Mouse (Mus musculus): ENCODE results near the gene Alg9. TPM values are rescaled to one million over a fixed set of nuclear protein-coding genes. Genes with fewer than 3 reads are reported as not detected.
"Not testable (repeated sequence)": the region's sequence is repeated elsewhere in the genome, so short reads cannot be mapped to it uniquely, and the experiment has no call there.

Gene Alg9
- polyA plus RNA-seq, 1 experiment from 2014 or later, result 35.9 TPM

DNA sequence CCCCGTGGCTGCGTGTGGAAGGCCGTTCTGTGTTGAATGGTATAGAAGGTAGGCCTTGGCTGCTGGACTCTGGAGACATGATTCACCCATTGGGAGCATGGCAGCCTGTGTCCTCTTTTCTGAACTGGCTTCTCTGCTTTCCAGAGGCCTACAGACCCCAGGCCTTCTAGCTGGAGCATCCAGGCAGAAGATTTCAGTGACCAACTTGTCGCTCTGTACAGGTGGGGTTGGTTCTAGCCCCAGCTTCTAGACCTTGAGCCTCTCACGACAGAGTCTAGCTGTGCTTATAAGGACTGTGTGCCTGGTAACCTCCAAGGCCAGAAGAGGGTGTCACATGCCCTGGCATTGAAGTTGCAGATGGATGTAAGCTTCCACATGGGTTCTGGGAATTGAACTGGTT is 56.7 kb downstream of the Alg9 start:
- H3K36me3 ChIP-seq, result peaks cover 38% of the 10 kb centered on the region
- H3K4me1 ChIP-seq, result no peaks in the 10 kb centered on the region
- no peak for ATAC-seq (replicated peaks; ENCODE audit: low FRiP score)
- no peak overlapping the region for H3K4me3 ChIP-seq (replicated peaks)
- no peak overlapping the region for H3K4me2 ChIP-seq
- H3K27ac ChIP-seq, result no peak overlapping the region
- H3K27me3 ChIP-seq, result no peaks in the 10 kb centered on the region
- H3K9me3 ChIP-seq (replicated peaks), result no peaks in the 10 kb centered on the region
- H3K9ac ChIP-seq, result no peak overlapping the region
- WGBS, result 96% methylated on average over 5 of the region's 5 CpGs

DNA sequence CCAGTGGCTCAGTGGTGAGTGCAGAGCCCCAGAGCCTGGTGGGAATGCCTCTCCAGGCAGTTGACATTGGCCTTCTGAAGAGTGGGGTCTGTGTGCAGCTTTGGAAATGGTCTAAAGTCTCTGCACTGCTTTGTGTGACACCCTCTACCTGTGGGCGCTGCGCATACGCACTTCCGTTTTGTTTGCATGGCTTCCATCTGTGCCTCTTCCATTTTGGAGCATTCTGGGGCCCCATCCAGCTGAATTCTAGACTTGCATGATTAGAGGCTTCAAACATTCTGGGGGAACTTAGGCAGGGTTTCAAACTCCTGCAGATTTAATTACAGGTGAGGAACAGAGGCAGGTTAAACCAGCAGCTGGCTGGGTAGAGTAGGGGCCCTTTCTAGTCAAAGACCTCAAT is 57.3 kb downstream of the Alg9 start:
- H3K27me3 ChIP-seq, result no peaks in the 10 kb centered on the region
- no peak overlapping the region for H3K4me3 ChIP-seq (replicated peaks)
- no peak overlapping the region for H3K27ac ChIP-seq
- peaks cover 38% of the 10 kb centered on the region for H3K36me3 ChIP-seq
- 99% methylated on average over 4 of the region's 4 CpGs for WGBS
- H3K4me2 ChIP-seq, result no peak overlapping the region
- H3K9ac ChIP-seq, result no peak overlapping the region
- H3K4me1 ChIP-seq, result no peaks in the 10 kb centered on the region
- H3K9me3 ChIP-seq (replicated peaks), result no peaks in the 10 kb centered on the region
- ATAC-seq (replicated peaks; ENCODE audit: low FRiP score), result no peak

DNA sequence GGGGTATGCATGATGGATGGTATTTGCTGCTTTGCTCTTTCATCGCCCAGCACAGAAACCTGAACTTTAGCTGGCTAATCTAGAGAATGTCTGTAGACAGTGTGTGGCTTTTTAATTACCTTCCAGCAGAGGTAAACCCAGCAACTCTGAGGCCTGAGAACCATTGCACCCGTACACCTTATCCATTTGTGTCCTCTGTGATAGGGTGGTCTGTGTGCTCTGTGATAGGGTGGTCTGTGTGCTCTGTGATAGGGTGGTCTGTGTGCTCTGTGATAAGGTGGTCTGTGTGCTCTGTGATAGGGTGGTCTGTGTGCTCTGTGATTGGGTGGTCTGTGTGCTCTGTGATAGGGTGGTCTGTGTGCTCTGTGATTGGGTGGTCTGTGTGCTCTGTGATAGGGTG is 57.8 kb downstream of the Alg9 start:
- WGBS, result 88% methylated on average over 2 of the region's 2 CpGs
- not testable (repeated sequence) for H3K27ac ChIP-seq; ATAC-seq (replicated peaks; ENCODE audit: low FRiP score); H3K4me1 ChIP-seq; H3K4me3 ChIP-seq (replicated peaks); H3K27me3 ChIP-seq; H3K9ac ChIP-seq; H3K4me2 ChIP-seq; H3K9me3 ChIP-seq (replicated peaks)
- H3K36me3 ChIP-seq, result peaks cover 39% of the 10 kb centered on the region

DNA sequence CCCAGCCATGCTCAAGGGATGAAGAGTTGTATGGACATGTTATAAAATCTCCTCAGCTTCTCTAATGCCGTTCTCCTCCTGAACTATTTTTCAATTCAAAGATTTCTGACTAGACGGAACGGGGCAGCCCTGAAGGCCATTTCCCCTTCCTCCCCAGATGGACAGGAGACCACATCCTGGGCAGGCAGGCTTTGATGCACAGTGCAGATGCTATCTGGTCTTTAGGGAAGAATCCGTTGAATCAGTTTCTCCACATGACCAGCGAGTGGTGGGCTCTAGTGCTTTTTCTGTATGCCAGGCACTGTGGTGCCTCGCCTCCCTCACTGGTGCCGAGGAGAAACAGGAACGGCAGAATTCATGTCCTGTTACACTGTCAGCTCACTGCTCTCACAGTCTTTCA is 59.0 kb downstream of the Alg9 start:
- ATAC-seq (replicated peaks; ENCODE audit: low FRiP score), result no peak
- 75% methylated on average over 8 of the region's 8 CpGs for WGBS
- H3K4me2 ChIP-seq, result no peak overlapping the region
- no peak overlapping the region for H3K9ac ChIP-seq
- H3K27ac ChIP-seq, result no peak overlapping the region
- H3K4me3 ChIP-seq (replicated peaks), result no peak overlapping the region
- H3K9me3 ChIP-seq (replicated peaks), result no peaks in the 10 kb centered on the region
- no peaks in the 10 kb centered on the region for H3K4me1 ChIP-seq
- peaks cover 38% of the 10 kb centered on the region for H3K36me3 ChIP-seq
- no peaks in the 10 kb centered on the region for H3K27me3 ChIP-seq

DNA sequence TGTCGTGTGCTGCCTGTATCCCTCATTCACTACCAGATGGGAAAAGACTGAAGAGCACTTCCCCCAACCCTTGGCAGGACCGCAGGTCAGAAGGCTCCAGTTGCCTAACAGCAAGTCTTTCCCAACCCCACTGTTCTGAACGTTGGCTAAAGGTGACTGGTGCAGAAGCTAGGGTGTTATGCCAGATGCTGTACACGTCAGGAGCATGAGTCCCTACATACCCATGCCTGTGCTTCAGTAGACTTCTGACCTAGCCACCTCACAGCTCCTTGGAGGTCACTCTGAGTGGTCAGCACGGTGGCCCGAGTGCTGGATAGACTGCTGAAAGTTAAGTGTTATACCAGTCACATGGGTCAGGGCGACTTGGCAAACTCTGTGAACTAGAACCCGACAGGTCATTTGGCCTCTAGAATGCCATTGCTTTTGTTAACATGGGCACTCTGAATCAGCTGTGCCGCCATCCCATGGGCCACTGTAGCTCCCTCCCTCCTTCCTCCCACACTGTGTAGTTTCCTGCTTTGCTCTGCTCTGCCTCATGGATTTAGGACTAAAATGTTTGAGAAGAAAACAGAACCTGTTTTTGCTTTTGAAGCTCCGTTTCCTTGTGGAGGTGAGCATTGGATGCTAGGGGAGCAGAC is 60.4 kb downstream of the Alg9 start:
- WGBS, result 83% methylated on average over 10 of the region's 10 CpGs
- H3K4me3 ChIP-seq (replicated peaks), result no peak overlapping the region
- no peak overlapping the region for H3K27ac ChIP-seq
- no peak for ATAC-seq (replicated peaks; ENCODE audit: low FRiP score)
- H3K27me3 ChIP-seq, result no peaks in the 10 kb centered on the region
- H3K9me3 ChIP-seq (replicated peaks), result no peaks in the 10 kb centered on the region
- no peak overlapping the region for H3K9ac ChIP-seq
- peaks cover 30% of the 10 kb centered on the region for H3K36me3 ChIP-seq
- H3K4me1 ChIP-seq, result peaks cover 3% of the 10 kb centered on the region; the same call in 1 of the 2 replicates
- no peak overlapping the region for H3K4me2 ChIP-seq

DNA sequence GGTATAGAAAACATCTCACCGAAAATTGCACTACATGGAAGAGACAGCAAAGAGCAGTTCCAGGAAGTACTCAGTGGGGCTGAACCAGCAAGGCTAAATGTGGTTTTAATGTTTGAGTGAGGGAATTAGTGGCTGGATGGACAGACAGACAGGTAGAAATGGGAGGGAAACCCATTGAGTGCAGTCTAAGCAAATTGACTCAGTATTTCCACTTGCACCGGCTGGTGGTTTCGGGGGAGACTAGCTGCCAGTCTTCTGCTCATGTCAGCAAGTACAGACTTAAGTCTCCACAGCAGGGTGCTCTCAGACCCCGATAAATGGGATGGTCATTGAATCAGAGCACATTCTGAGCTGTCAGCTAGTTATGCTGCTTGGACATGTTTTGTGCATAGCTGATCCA is 61.3 kb downstream of the Alg9 start:
- H3K27me3 ChIP-seq, result no peaks in the 10 kb centered on the region
- WGBS, result 92% methylated on average over 4 of the region's 4 CpGs
- H3K27ac ChIP-seq, result no peak overlapping the region
- no peak for ATAC-seq (replicated peaks; ENCODE audit: low FRiP score)
- H3K9me3 ChIP-seq (replicated peaks), result no peaks in the 10 kb centered on the region
- H3K4me1 ChIP-seq, result peaks cover 3% of the 10 kb centered on the region; the same call in 1 of the 2 replicates
- no peak overlapping the region for H3K4me2 ChIP-seq
- no peak overlapping the region for H3K9ac ChIP-seq
- H3K4me3 ChIP-seq (replicated peaks), result no peak overlapping the region
- H3K36me3 ChIP-seq, result peaks cover 24% of the 10 kb centered on the region

DNA sequence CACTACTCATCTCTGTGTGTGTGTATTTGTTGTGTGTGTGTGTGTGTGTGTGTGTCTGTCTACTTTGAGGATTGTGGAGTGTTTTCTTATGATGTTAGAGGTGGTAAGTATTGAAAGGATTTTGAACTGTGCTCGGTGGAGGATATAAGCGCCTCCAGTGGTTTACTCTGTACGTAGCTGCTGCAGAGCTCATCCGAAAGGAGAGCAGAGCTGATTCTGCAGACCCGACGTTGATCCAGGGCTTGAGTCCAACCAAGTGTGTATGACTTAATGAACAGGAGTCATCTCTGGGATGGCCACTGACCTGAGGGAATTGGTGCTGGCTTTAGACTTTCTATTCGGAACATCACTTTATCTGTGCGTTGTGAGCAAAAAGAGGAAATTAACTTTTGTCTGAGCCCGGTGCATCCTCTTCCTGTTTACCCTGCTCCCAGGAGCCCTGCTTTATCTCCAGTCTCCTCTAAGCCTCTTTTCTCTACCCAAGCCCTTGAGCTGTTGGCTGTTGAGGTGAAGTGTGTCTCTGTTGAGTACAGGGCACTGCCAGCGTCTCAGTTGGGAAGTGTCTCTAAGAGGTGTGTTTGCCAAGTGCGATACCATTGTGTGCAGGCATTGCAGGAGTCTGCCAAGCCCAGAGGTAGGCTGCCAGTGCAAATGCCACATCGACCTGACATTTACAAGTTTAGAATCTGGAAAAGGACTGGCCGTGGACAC is 66.4 kb downstream of the Alg9 start:
- ATAC-seq (replicated peaks; ENCODE audit: low FRiP score), result no peak
- H3K4me2 ChIP-seq, result no peak overlapping the region
- H3K9me3 ChIP-seq (replicated peaks), result no peaks in the 10 kb centered on the region
- peaks cover 23% of the 10 kb centered on the region for H3K36me3 ChIP-seq
- no peak overlapping the region for H3K9ac ChIP-seq
- H3K27ac ChIP-seq, result no peak overlapping the region
- H3K4me3 ChIP-seq (replicated peaks), result no peak overlapping the region
- H3K27me3 ChIP-seq, result no peaks in the 10 kb centered on the region
- peaks cover 19% of the 10 kb centered on the region for H3K4me1 ChIP-seq
- WGBS, result 83% methylated on average over 13 of the region's 13 CpGs

DNA sequence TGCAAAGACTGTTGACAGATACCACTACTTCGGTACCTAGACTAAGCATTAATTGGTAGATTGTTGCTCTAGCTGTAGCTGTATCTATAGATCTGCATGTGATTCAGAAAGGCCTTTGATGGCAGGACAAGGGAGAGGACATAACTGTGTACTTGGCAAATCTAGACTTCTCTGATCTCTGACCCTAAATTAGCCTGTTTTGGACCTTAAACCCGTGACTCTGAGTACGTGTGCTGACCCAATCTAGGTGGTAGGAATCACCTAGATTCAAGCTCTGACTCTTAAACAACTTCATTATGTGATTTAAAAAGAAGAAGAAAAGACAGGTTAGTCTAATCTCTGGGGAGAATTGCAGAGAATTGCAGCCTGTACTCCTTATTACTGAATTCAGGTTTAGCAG is 70.3 kb downstream of the Alg9 start, which contains the start of gene Ppp2r1b:
Gene Ppp2r1b (plus strand): TSS at position 221 of the 400 bp plus-strand sequence.
- Histone ChIP-seq H3K4me2 (no peak within 1 kb of the TSS), H3K27me3 (no peaks in the 10 kb centered on the region), H3K4me3 (replicated peaks) (no peak within 1 kb of the TSS), H3K4me1 (peaks cover 39% of the 10 kb centered on the region), H3K36me3 (peaks cover 16% of the 10 kb centered on the region), H3K9me3 (replicated peaks) (no peaks in the 10 kb centered on the region), H3K27ac (peak within 1 kb of the TSS; percentile 61), H3K9ac (no peak within 1 kb of the TSS)
- no peak for ATAC-seq (replicated peaks; ENCODE audit: low FRiP score)
- WGBS, result 75% methylated on average over 3 of the region's 3 CpGs

DNA sequence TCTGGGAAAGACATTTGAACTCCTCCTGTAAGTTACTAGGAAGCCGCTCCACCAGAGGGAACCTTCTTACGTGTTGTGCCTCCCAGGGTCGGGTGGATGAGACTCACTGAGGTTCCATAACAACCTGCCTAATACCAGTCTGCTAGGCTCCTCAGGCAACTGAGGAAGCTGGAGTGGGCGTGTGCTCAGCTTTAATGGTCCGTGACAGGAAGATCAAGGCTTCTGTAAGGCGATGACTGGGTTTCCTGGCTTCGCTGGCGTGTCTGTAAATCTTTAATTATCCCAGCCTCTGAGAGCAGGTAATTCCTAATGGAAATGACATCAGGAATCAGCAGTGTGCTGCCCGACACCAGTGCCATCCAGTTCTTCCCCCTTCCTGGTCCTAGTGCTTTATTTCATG is 70.7 kb downstream of the Alg9 start:
- no peak overlapping the region for H3K9ac ChIP-seq
- H3K27ac ChIP-seq, result peak overlapping the region; percentile 61
- no peaks in the 10 kb centered on the region for H3K9me3 ChIP-seq (replicated peaks)
- H3K4me3 ChIP-seq (replicated peaks), result no peak overlapping the region
- WGBS, result 19% methylated on average over 9 of the region's 9 CpGs
- ATAC-seq (replicated peaks; ENCODE audit: low FRiP score), result peak; percentile 91
- H3K4me2 ChIP-seq, result no peak overlapping the region
- H3K27me3 ChIP-seq, result no peaks in the 10 kb centered on the region
- peaks cover 43% of the 10 kb centered on the region for H3K4me1 ChIP-seq
- H3K36me3 ChIP-seq, result peaks cover 16% of the 10 kb centered on the region

DNA sequence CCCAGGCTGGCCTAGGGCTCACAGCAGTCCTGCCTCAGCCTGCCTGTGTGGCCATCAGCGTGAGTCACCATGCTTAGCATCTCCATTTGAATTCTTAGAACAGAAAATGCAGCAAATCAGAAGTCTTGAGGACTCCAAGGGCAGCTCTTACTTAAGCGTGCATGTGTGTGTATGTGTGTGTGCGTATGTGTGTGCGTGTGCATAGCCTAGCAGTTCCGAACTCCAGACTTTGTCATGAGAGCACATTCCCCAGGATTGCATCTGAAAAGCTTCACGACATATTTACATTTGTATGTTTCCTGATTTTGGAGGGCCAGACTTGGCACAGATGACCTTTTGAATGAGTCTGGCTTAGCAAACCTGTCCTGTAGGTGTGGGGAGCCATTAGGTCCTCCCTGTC is 72.3 kb downstream of the Alg9 start:
- no peak overlapping the region for H3K9ac ChIP-seq
- H3K27me3 ChIP-seq, result no peaks in the 10 kb centered on the region
- H3K4me1 ChIP-seq, result peaks cover 48% of the 10 kb centered on the region
- WGBS, result 92% methylated on average over 6 of the region's 6 CpGs
- no peak for ATAC-seq (replicated peaks; ENCODE audit: low FRiP score)
- H3K4me3 ChIP-seq (replicated peaks), result no peak overlapping the region
- no peak overlapping the region for H3K4me2 ChIP-seq
- H3K36me3 ChIP-seq, result peaks cover 16% of the 10 kb centered on the region
- H3K9me3 ChIP-seq (replicated peaks), result no peaks in the 10 kb centered on the region
- H3K27ac ChIP-seq, result no peak overlapping the region; the same call in 1 of the 2 replicates

DNA sequence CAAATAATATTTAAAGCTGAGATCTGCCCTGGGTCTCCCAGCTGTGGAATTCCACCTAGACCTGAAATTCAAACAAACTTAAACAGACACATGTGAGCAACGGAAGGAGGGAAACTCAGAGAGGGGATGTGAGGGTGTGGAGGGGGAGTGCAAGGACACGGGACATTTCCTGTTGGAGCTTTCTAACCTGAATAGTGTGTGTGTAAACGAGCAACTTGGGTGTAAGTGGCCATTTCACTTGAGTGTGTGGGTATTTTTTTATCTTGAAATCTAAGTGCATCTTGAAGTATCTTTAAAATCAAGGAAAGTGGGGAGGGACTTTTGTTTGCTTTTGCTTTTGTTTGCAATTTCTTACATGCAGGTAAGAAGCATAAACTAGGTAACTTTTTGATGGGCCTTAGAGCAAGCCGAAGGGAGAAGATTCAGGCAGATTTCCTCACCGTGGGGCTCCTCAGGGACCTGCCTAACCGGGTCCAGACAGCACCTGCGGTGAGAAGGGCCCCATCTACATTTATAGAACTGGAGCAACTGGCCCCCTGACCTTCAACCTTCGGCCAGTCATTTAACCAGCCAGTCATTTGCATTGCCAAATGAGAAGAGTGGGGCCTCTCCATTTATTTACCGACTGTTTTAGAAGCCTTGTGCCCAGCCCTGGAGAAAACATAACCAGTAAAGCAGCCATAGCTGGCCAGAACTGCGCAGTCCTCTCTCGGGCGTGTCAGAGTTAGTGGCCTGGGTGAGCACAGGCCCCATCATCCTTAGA is 73.0 kb downstream of the Alg9 start:
- Histone ChIP-seq H3K27me3 (no peaks in the 10 kb centered on the region), H3K9me3 (replicated peaks) (no peaks in the 10 kb centered on the region), H3K36me3 (peaks cover 14% of the 10 kb centered on the region), H3K27ac (peak overlapping the region; percentile 28), H3K9ac (no peak overlapping the region), H3K4me2 (no peak overlapping the region), H3K4me3 (replicated peaks) (no peak overlapping the region), H3K4me1 (peaks cover 53% of the 10 kb centered on the region)
- 51% methylated on average over 12 of the region's 12 CpGs for WGBS
- ATAC-seq (replicated peaks; ENCODE audit: low FRiP score), result no peak

DNA sequence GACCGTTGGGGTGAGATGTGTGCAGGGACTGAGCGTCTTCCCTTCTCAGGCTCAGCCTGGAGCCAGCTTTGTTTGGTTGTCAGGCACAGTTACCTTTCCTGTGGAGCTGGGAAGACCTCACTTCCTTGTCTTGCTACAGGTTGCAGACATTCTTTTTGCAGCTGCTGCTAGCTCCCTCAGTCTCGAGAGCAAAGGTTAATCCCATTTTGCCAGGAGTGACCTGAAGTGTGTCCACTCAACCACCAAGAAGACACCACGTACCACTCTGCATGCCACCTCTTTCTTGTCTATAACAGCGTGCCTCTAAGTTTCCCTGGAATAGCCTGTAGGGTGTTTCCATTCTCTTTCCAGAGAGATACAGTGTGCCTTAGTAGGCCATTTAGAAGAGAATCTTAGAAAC is 74.0 kb downstream of the Alg9 start:
- Histone ChIP-seq H3K4me3 (replicated peaks) (no peak overlapping the region), H3K36me3 (peaks cover 7% of the 10 kb centered on the region), H3K27me3 (no peaks in the 10 kb centered on the region), H3K27ac (peak overlapping the region; percentile 51; the same call in 1 of the 2 replicates), H3K4me2 (no peak overlapping the region), H3K4me1 (peaks cover 61% of the 10 kb centered on the region), H3K9ac (no peak overlapping the region), H3K9me3 (replicated peaks) (no peaks in the 10 kb centered on the region)
- WGBS, result 65% methylated on average over 5 of the region's 5 CpGs
- no peak for ATAC-seq (replicated peaks; ENCODE audit: low FRiP score)

Data from kidney, embryonic 15.5 days (tissue).